Mouse (Mus musculus): ENCODE data around the gene E2f2.

E2f2 gene

GRCm38 (mm10) chr4:136177244-136177611 lies 5.0 kb downstream of the E2f2 start:
- DNase-seq, result no peak

GRCm38 (mm10) chr4:136177612-136178474 lies 5.6 kb downstream of the E2f2 start:
- DNase-seq, result peak; percentile 84

GRCm38 (mm10) chr4:136178475-136178921 lies 6.3 kb downstream of the E2f2 start:
- DNase-seq, result no peak

GRCm38 (mm10) chr4:136179456-136179855 lies 7.3 kb downstream of the E2f2 start:
- DNase-seq, result peak; percentile 57

- peak; percentile 94 for DNase-seq
Measured at GRCm38 (mm10) chr4:136179998-136180397, 7.8 kb downstream of the E2f2 start.

GRCm38 (mm10) chr4:136180408-136181330 lies 8.5 kb downstream of the E2f2 start:
- peak; percentile 87 for DNase-seq

GRCm38 (mm10) chr4:136181367-136181766 lies 9.2 kb downstream of the E2f2 start:
- DNase-seq, result no peak

GRCm38 (mm10) chr4:136185375-136185774 lies 13.2 kb downstream of the E2f2 start:
- no peak for DNase-seq

- no peak for DNase-seq
Measured at GRCm38 (mm10) chr4:136186315-136186714, 14.1 kb downstream of the E2f2 start.

- DNase-seq, result peak; percentile 64
Measured at GRCm38 (mm10) chr4:136186739-136187472, 14.7 kb downstream of the E2f2 start.

GRCm38 (mm10) chr4:136188973-136189737 lies 17.0 kb downstream of the E2f2 start:
- no peak for DNase-seq

GRCm38 (mm10) chr4:136189912-136190311 lies 17.7 kb downstream of the E2f2 start:
- DNase-seq, result no peak

GRCm38 (mm10) chr4:136193571-136193970 lies 21.4 kb downstream of the E2f2 start:
- no peak for DNase-seq

GRCm38 (mm10) chr4:136195029-136195428 lies 22.8 kb downstream of the E2f2 start:
- DNase-seq, result no peak

- DNase-seq, result no peak
Measured at GRCm38 (mm10) chr4:136195629-136196028, 23.4 kb downstream of the E2f2 start.

- DNase-seq, result no peak
Measured at GRCm38 (mm10) chr4:136196201-136196600, 24.0 kb downstream of the E2f2 start.

- DNase-seq, result no peak
Measured at GRCm38 (mm10) chr4:136198846-136199245, 26.7 kb downstream of the E2f2 start.

- DNase-seq, result peak; percentile 64
Measured at GRCm38 (mm10) chr4:136199562-136200292, 27.5 kb downstream of the E2f2 start.

GRCm38 (mm10) chr4:136202509-136202908 lies 30.3 kb downstream of the E2f2 start:
- DNase-seq, result peak; percentile 85

- DNase-seq, result no peak
Measured at GRCm38 (mm10) chr4:136204775-136205174, 32.6 kb downstream of the E2f2 start.
